Mouse (Mus musculus): ENCODE results near the gene Metrn. TPM values are rescaled to one million over a fixed set of nuclear protein-coding genes. Genes with fewer than 3 reads are reported as not detected.
A peak's percentile ranks its signal among the peaks of the same experiment; 100 is the strongest.

Metrn gene
- 10 to 100 TPM; 48.4 to 72.2 TPM for total RNA-seq (2021)
- long read RNA-seq, experiment 1, partial matches to known transcripts, result 0 of 10 reads
- long read RNA-seq, experiment 1, other reads (novel, unspliced or antisense), result 5 of 10 reads
- long read RNA-seq, experiment 2, partial matches to known transcripts, result 0 of 2 reads
- long read RNA-seq, experiment 2, other reads (novel, unspliced or antisense), result 1 of 2 reads

GRCm38 (mm10) chr17:25796951-25797369, at the start of gene Metrn:
Gene Metrn (minus strand): TSS chr17:25797136.
- peak; percentile 89 for DNase-seq

- DNase-seq, result peak; percentile 94
These were observed 47.5 kb upstream of the Metrn start, which contains the start of gene Rhot2 for GRCm38 (mm10) chr17:25844396-25844901. Gene Rhot2 (minus strand): TSS chr17:25844851.

GRCm38 (mm10) chr17:25843636-25844395, 46.9 kb upstream of the Metrn start:
- no peak for DNase-seq

- DNase-seq, result no peak
These were observed 46.2 kb upstream of the Metrn start for GRCm38 (mm10) chr17:25843122-25843521.

DNA sequence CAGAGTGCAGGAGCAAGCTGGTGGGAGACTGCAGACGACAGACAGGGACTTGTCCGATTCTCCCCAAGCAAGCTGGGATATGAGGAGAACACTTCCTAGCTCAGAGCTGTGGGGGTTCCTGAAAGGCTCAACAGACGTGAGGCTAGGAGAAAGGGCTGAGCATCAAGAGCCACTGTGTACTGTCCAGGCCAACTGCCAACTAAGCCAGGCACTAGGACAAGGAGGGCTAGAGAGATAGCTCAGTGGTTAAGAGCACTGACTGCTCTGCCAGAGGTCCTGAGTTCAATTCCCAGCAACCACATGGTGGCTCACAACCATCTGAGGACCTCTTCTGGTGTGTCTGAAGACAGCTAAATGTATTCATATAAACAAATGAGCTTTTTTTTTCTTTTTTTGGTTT, 45.6 kb upstream of the Metrn start:
- no peak for DNase-seq

DNA sequence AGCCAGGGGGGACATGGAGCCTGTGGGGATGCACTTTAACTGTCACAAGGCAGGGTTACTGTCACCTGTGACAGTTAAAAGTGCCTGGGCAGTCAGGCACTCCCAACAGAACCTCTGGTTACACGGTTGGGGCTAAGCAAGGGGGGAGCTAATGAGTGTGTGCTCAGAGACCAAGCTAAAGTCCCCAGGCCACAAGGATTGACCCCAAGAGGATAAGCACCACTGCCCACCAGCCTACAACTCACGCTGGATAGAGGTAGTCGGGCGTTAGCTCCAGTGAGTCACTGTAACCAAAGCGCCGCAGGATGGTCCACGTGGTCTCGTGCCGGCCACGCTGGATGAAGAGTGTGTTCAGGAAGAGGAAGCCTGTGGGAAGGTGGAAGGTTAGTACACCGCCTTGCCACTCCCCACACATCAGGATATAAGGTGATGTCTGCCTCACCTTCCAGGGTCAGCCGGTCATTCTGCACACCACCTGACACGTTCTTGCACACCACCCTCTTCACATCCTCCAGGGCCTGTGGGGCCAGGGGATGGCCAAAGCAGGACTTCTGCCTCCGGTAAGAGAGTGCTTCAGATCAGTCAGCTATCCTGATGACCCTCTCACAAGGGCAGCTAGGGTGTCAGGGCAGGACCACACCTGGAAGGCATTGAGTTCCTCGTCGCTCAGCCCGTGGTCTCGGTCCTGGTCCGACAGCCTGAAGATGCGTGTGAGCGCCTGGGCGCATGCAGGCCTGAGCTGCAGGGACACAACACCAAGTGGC, 44.4 kb upstream of the Metrn start, which contains the start of gene Gm20683:
Gm20683 (minus strand) TSS at position 647 of the 764 bp plus-strand sequence.
- DNase-seq, result no peak

DNA sequence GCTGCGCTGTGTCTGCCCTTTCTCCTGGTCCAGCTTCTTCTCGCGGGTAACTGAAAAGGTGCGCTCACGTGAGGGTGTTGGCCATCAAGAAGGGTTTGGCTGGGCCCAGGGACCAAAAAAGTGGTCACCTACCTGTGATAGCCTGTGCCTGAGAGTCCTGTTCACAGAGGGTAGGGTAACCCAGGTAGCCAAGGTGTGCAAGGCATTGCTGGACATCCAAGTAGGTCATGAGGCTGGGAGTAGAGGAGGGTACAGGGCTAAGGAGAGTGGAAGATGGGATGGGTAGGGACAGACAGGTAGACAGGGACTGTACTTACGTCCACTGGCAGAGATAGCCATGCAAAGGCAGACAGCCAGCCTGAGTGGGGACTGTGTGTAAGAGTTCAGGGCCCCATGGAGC, 43.6 kb upstream of the Metrn start:
- DNase-seq, result no peak

DNA sequence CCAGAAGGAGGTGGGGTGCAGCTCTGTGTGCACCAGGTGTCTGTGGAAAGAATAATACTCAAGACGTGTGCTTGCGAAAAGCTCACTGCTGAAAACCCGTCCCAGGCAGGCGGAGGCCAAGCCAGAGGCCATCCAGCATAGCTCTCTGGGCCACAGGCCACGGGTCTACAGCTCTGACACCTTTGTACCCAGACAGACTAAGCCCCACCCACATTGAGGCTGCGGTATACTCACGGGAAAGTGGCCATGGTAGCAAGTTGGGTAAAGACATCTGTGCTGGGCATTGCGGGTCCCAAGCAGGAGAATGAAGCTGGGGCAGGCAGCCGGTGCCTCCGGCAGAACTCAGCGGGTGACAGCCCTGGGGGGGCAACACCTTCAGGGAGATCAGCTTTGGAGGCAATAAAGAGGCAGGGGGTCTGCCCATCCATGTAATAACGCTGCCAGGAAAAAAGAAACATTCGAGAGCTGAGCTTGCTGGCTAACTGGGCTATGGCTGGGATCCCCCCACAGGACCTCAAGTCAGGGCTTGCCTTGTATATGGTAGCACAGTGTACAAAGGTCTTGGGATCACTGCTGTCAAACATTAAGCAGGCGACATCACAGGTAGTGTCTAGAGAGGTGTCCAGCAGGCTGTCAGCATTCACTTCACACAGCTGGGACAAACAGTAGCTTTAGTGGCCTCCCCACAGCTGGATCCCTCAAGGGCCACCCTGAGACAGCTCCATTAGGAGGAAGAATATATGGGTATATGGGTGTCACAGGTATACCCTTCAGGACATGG, 42.7 kb upstream of the Metrn start:
- no peak for DNase-seq

DNA sequence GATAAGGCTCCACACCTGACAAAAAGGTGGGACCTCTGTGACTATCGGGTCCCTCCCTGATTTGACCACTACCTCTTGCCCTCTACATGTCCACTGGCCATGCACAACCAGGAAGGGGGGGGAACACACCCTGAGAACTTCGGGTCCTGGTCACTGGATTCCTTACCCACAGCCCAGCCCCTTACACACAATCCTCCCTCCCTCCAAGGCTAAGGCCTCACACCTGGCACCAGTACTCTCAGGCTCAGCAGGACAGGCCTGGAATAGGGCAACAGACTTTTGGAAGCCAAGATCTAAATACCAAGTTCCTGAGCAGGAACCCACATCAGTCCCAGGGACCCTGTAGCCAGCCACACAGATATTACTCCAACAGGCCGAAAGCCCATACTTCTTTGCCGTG, 42.0 kb upstream of the Metrn start:
- peak; percentile 66 for DNase-seq

DNA sequence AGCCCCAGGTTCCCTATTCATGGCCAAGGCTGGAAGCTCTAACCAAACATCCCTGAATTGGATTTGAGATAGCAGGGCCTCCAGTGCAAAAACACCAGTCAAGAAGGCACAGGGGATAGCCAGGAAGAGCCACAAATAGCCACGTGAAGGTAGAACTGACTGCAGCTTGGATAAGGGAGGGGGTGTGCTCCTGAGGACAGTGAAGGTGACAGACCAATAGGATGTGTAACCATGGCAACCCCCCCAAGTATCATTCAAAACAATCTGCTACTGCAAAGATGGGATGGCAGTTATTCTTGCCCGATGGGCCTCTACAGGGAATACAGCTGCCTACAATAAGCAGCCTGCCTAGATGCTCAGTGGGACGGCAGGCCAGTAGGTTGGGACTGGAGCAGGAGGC, 40.6 kb upstream of the Metrn start:
- no peak for DNase-seq

DNA sequence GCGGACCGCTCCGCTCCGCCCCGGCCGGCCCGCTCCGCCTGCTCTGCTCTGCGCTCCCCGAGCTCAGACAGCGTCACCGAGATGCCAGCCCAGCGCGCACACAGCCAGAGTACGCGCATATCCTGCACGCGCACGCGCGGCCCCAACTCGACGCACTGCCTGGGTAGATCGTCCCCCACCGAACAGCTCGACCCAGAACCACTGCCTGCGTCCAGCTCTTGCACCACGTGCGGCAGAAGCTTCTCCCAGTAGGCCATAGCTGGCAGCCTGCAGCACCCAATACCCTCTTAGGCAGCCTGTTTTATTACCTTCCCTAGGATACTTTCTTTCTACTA, 40.1 kb upstream of the Metrn start, which contains the start of gene Rhbdl1:
Rhbdl1 (minus strand) TSS at position 220 of the 335 bp plus-strand sequence.
- peak; percentile 86 for DNase-seq

DNA sequence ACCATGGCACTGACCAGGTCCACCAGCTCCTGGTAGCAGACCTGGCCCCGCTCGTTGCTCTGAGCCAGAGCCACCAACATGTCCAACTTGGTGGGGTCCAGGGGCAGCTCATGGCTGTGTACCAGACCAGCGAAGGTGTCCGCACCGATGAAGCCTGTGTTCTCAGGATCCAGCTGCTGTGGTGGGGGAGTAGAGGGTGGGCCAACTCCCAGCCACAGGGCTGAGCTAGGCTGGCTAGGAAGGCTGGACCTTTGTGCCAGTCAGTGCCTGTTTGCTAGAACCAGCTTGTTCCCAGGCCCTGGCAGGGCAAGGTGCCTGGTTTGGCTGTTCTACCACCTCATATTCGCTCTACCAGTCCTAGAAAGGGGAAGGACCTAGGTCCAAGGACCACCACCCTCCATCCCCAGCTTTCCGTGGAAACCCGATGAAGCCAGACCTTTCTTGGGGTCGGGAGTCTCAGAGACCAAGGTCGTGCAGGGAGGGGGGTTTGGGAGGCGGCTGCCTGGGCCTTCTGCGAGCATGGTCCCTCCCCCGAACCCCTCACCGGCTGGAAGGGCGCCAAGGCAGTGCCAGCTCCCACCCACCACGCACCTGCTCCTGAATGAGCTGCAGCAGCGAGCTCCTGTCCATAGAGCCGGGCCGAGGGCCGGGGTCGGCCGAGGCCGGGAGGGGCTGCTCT, 39.6 kb upstream of the Metrn start:
- DNase-seq, result no peak

DNA sequence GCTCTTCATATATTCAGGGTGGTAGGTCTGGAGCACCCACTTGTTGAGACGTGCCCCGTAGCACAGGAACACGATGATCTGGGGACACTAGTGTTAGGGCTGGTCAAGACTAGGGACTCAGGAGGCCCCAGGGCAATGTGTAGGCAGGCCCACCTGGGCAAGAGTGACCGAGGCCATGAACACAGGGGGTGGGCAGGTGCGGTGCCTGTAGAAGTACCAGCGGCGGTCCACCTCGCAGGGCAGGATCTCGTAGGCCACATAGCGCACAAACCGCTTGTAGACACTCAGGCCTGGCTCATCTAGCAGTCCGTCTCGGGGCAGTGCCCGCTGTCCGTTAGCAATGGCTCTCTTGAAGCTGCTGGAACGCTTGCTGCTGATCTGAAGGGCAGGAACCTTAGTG, 38.9 kb upstream of the Metrn start:
- DNase-seq, result no peak

DNA sequence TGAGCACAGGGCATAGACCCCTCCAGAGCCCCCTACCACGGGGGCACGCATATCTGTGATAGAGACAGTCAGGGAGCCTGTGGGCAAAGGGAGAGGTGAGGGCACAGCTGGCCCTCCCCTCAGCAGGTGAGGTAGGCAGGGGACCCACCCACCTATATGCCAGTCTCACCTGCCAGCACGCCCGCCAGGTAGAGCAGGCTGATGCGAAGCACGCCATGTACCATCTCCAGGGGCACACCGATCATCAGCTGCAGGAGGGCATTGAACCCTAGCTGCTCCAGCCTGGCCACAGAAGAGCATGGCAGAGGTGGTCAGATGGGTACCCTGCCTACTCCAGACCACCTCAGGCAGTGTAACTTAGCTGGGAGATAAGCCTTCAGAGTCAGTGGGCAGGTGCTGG, 38.4 kb upstream of the Metrn start:
- no peak for DNase-seq

- DNase-seq, result no peak
These were observed 37.8 kb upstream of the Metrn start for GRCm38 (mm10) chr17:25834595-25835222.

GRCm38 (mm10) chr17:25833961-25834594, 37.1 kb upstream of the Metrn start:
- no peak for DNase-seq

DNA sequence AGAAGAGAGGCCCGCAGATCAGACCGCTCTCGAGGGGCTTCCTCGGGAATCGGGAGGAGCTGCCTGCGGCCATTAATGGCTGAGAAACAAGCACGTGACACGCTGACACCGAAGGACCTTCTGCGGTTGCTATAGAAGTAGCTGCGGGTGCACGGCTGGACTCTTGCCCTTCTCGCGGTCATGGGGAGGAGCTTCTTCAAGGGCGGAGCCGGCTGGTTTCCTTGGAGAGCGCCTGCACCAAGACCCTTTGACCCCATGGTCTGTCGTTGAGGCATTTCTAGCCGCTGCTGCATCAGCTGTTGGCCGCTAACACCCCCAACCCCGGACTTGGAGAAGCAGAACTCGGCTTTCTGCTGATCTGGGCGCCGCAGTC, 36.3 kb upstream of the Metrn start, which contains the start of gene Stub1:
Stub1 (minus strand) TSS at position 114 of the 373 bp plus-strand sequence.
- peak; percentile 91 for DNase-seq

DNA sequence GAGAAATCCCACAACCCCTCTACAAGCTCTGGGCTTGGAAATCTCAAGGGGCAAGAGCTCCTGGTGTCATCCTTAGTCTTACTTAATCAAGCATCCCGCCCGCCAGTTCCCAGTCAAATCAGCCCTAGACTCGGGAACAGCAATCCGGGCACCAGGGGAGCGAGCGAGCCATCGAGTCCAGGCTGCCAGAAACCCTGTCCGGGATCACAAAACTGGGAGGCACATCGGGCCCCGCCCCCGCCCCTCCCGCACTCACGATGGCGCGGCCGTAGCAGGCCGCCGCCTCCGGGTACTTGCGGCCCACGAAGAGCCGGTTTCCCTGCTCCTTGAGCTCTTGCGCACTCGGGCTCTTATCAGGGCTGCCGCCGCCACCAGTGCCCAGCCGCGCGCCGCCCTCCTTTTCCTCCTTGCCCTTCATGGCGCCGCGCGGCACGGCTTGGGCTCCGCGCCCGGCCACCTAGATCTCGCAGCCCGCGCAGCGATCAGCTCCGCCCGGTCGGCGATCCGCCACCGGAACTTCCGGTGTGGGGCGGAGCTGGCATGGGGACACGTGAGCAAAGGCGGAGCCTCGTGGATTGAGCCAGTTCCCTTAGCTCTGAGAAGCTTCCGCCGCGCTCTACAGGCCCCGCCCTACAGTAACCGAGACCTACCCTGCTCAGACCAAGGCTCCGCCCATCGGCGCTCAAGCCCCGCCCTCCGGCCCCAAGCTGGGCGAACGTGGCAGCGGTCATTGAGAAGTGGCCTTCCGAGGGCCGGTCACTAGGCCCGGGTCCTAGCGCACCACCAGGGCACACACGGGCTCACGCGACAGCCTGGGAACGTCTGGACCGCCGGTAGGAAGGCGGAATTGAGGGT, 35.7 kb upstream of the Metrn start:
- peak; percentile 99 for DNase-seq
